Mouse (Mus musculus): ENCODE measurements around the gene Cited4.

Gene Cited4

DNA sequence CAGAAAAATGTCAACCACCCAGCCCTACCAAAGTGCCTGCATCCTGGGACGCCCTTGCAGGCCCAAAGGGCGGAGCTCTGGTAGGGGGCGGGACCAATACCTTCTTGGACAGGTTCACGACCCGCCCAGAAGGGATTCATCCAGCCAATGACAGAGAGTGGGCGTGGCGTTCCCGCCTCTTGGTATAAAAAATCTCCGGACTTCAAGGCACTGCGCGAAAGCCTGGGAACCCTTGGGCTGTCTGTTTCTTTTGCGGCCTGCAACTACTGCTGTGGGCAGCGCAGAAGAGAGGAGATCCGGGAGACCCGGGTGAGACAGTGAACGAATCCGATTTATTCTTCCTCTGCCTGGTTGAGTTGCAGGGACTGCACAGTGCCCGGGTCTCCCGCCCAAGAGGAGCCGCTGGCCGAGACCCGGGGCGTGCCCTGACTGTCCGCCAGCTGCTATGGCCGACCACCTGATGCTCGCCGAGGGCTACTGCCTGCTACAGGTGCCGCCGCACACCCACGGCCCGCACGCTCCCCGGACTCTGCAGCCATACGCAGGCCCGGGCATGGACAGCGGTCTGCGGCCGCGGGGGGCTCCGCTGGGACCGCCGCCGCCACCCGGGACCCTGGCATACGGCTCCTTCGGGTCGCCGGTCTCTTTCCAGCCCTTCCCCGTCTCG is at the start of gene Cited4:
Cited4 (plus strand) TSS at position 215 of the 667 bp plus-strand sequence.
- DNase-seq (ENCODE audit: low spot score in 2 of 2) = peak; percentile 81 to 90

DNA sequence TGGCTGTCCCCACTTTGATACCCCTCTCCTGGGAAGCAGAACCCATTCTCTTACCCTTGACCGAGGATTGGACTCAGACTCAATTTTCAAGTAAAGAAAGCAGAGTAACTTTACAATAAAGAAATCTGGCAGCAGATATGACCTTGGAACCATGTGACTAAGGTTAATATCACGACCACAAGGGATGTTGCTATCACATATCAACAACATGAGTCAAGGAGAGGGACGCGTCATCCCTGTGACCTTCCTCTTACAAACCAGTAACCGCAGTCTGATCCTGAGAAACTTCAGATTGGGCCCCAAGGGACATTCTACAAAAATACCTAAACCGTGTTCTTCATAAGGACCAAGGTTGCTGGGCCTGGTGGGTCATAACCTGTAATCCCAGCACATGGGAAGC is 38.6 kb upstream of the Cited4 start:
- DNase-seq (ENCODE audit: low spot score in 2 of 2) = no peak

DNA sequence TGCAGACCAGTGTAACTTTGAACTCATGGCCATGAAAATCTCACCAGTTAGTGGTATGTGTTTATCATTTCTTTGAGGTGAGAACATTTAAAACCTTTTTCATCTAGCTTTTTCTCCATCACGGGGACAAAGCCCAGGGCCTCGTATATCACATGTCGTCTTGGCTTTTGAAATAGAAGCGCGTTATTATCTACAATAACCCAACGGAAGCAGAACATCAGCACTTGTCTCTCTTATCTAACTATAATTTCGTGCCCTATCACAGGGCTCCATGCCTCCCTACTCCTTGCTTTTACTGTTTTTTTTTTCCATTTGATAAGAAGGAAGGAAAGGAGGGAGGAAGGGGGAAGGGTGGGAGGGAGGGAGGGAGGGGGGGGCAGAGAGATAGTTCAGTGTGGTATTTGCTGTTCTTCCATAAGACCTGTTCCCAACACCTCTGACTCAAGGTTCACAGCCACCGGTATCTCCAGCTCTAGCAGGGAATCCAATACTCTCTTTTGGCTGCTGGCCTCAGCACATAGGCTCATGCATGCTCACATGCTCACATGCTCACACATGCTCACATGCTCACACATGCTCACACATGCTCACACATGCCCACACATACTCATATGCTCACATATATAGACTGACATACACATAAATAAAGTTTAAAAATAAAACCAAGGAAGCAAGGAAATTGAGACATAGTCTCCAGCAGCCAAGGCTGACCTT is 36.0 kb upstream of the Cited4 start:
- DNase-seq (ENCODE audit: low spot score in 2 of 2) = no peak

DNA sequence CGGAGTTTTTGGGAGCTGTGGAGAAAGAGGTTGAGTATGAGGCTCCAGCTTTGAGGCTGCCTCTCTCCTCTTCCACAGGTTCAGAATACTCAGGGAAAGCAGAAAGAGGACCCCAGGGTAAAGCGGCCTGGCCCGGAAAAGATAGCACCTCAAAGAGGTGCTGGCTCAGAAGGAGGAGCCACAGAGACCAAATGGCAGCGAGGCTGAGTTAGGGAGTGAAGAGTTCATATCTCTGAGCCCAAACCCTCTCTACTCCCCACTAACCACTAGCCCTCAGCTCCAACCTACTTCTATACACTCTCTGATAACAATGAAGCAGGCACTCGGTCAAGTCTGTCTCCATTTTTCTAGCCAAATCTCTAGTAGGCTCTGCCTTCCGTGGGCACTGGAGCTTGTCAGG is 34.5 kb upstream of the Cited4 start:
- no peak for DNase-seq (ENCODE audit: low spot score in 2 of 2)

DNA sequence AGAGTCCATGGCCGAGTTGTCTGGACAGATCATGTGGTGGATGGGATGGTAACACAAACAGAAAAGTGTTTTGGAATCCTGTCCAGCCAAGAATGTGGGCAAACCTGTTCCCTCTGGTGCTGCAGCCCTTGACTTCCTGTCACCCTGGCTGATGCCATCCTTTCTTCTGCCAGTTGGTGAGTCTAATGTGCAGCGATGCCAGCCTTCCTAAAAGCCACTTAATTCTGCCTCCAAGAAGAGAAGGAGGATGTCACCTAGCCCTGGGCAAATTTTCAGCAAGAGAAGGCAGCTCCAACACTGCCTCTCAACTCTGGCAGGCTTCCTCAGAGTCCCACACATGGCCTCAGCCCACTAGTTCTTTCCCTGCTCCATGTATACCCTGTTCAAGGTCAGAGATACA is 31.0 kb upstream of the Cited4 start:
- DNase-seq (ENCODE audit: low spot score in 2 of 2) = no peak

DNA sequence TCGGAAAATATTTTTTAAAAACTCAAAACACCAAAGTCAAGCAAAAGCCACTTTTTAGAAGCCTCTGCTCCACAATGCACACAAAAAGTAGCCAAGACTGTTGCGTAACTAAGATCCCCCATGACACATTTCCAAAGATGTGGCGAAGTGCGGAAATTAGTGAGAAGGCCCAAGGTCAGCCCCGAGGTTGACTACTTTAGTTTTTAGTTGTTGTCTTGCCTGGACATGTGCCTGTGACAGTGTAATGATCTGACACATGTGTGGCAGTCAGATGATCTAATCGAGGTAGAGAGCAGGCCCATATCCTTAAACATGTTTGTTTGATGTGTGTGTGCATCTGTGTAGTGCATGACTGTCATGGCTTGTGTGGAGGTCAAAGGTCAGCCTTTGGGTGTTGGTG is 24.4 kb upstream of the Cited4 start:
- DNase-seq (ENCODE audit: low spot score in 2 of 2) = no peak

DNA sequence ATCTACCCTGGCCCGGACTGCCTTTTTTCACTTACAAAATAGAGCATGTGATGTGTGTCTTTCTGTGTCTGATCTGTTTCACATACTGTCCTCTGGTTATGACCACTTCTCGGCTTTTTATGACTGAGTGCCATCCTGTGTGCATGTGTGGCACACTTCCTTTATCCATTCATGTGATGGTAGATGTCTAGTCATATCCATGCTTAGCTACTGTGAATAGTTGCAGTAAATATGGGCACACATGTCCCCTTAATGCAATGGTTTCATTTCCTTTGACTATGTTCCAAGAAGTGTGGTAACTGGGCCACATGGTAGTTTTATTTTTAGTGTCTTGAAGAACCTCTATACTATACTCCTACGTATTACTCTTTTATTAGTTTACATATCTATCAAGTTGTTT is 22.5 kb upstream of the Cited4 start:
- no peak for DNase-seq (ENCODE audit: low spot score in 2 of 2)

DNA sequence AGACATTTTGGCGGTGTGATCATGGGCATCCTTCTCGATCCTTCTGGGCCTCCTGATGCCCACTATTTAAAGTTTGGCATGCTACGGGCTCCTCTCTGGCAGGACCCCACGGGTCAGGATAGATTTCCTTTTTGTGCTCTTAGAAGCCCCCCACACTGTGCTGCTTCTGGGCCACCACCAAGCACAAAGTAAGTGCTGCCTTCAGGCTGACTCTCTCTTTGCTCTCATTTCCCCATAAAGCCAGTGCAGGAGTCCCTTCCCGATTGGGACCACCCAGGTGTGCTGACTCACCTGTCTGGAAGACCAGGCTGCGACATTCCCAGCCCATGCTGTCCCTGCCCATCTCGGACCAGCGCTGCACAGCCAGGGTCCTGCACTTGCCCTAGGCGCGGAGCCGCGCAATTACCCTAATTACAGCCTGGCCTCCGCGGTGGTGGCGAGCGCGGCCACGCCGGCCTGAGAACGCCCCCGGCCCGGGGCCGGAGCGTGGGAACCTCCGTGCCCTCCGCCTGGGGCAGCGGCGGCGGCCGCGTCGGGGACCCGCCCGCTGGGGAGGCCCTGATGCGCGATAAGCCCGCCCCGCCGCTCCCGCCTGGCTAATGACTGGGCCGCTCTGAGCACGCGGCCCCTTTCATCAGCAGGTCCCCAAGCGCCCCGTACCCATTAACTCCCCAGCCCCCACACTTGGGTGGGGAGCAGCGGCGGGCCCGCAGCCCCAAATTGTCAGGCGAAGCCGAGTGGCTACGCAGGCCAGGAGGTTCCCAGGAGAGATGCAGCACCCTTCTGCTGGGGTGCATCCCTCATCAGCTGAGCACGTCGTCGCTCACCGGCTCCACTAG is 16.8 kb upstream of the Cited4 start:
- no peak for DNase-seq (ENCODE audit: low spot score in 2 of 2)

DNA sequence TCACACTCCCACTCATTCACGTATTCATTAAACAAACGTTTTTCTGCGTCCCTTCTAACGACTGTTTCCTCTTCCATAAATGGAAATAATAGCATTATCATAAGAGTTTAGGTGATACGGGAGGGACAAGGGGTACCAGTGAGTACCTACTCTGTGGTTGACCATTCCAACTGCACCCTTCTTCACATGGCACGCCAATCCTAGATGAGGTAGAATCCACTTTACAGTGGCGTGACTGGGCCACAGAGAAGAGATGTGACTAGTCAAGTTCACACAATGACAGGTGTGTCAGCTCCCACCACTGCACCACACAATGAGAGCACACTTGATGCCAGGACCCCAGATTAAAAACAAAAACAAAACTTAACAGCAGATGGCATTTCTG is 16.2 kb upstream of the Cited4 start:
- DNase-seq (ENCODE audit: low spot score in 2 of 2) = no peak

DNA sequence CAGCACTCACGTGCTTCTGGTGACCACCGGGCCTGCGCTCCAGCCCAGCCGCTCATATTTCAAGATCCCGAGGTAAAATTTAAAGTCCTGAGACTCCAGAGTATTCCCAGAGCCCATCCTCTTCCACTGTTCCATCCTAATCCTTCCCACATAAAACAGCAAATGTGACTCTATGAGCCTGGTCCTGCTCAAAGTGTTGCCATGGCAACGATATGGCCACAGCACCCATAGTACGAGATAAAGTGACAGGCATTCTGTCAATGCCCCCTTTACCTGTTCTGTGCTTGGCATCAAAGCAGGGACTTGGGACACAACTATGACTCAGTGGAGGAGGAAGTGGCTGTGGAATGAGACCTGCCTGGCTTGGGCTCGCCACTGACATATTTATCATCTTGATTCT is 10.5 kb upstream of the Cited4 start:
- DNase-seq (ENCODE audit: low spot score in 2 of 2) = no peak

DNA sequence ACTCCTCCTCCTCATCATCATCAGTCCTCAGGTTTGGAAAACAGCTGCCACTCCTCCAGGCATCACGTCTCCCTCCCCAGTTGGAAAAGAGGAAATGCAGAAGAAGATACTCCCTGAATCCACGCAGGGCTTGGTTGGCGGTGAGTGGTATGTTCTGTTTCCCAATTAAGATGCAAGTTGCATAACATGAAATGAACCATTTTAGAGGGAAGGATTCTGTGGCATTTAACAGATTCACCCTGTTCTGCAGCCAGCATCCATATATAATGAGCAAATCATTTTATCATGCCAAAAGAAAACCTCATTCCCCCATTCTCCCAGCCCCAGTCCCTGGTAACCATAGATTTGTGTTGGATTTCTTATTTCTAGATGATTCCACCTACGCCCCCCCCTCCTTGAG is 5.9 kb upstream of the Cited4 start:
- DNase-seq (ENCODE audit: low spot score in 2 of 2) = no peak

DNA sequence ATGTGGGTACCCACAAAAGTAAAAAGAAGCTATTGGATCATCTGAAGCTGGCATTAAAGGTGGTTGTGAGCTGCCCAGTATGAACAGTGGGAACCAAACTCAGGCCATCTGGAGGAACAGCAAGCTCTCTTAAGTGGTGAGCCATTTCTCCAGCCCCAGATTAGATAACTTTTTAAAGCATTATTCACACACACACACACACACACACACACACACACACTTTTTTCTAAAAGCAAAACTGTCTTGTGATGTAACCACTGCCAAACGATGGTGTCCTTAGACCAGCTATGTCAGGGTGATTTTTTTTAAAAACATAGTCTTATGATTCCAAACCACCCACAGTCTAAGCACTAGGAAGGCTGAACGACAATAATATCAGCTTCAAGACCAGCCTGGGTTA is 1.8 kb upstream of the Cited4 start:
- no peak for DNase-seq (ENCODE audit: low spot score in 2 of 2)

DNA sequence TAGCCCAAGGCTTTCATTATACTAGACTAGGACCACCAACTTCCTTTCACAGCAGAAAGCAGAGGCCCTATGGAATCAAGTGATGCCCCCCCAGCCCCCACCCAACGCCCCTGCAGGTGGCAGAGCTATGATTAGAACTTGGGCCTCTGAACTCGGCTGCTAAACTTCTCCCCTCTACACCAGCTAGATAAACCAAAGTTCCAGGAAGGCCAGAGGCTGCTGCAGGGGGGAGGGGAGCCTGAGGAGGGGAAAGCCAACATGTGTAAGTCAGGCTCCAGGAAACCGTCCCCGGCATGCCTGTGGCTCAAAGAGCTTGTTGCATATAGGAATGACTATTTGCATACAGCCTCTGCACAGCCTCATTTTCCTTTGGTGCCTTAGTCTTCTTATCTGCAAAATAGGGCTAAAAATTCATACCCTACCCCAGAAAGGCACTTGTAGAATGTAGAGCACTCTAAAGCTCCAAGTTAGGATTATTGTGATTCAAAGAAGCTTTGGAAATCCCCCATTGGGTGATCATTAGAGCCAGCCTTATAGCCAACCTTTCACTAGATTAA is 1.1 kb upstream of the Cited4 start:
- DNase-seq (ENCODE audit: low spot score in 2 of 2) = no peak

DNA sequence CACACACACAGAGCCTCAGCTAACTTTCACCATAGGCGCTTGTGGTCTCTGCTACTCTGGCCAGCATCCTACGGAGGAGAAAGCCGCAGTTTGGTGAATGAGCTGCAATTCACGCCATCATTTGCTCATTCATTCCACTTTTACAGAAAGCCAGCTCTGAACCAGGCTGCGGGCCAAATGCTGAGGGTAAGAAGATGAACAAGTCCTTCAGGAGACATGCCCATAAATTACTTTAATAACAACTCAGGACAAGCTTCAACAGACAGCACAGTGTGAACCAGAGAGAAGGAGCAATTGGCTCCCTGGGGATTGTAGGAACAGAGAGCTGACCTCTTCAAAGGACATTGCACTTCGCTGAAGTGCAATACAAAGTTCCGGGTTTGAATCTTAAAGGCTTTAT is 590 bp upstream of the Cited4 start:
- peak in 1 of 2 experiments; percentile 30 for DNase-seq (ENCODE audit: low spot score in 2 of 2)

DNA sequence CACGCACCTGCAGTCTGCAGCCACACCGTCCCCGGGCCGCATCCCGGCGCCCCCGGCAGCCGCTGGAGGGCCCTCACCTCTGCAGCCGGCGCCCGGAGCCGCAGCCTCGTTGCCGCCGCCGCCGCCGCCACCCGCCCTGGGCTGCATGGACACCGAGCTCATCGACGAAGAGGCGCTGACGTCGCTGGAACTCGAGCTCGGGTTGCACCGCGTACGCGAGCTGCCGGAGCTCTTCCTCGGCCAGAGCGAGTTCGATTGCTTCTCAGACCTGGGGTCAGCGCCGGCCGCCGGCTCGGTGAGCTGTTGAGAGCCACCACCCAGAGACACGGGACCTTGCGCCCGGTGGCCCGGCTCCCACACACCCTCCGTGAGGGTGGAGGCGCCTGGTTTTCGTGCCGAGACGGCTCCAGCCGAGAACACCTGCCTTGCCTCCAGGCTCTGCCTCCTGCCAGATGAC is 701 bp downstream of the Cited4 start:
- peak; percentile 35 to 58 for DNase-seq (ENCODE audit: low spot score in 2 of 2)

DNA sequence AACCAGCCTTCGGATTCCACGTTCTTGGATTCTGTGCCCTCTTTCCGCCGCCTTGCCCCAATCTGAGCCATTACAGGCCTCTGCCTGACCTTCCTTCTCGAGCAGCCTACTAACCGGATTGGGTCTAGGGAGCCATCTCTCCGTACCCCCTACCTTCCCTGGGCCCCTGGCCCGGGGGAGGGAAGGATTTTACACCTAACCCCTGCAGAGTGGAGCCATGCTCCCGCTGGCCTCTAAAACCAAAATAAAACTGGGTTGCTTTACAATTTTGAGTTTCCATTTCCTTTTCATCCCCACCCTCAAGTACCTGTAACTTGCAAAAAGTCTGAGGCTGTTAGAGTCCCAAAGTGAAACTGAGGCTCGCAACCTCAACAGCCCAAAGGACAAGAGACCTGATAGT is 1.2 kb downstream of the Cited4 start:
- DNase-seq (ENCODE audit: low spot score in 2 of 2) = no peak

DNA sequence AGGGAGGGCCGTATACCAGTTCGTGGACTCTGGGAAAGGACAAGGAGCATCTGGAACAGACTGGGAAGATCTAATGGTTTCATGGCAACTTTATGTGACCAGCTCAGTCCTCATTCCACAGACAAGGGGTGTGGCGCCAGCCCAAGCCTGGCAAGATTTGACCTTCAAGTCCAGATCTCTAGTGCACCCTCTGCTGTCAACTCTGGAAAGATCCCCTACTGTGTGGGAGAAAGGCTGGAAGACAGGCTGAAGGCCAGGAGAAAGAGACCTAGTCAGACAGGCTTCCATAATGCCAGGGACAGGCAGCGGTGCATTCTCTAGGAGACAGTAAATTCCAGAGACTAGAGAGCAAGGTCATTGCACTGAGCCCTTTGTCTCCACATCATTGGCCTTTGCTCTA is 2.2 kb downstream of the Cited4 start:
- DNase-seq (ENCODE audit: low spot score in 2 of 2) = no peak

DNA sequence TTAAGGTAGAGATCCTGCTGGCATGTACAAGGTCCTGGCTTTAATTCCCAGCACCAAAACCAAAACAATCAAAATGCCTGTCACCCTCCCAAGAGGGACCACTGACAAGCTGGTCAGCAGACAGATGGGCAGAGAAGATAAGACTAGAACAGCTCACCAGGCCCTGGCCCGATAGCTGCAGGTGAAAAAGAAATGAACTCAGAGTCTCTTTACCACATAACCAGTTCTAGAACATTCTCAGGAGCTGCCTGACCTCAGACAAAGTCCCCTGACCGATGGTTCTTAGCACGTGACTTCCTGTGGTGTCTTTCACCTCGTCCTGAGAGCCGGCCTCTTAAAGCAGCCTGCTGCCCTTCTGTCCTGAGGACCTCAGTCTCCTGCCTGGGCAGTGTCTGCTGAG is 3.2 kb downstream of the Cited4 start:
- DNase-seq (ENCODE audit: low spot score in 2 of 2) = no peak

DNA sequence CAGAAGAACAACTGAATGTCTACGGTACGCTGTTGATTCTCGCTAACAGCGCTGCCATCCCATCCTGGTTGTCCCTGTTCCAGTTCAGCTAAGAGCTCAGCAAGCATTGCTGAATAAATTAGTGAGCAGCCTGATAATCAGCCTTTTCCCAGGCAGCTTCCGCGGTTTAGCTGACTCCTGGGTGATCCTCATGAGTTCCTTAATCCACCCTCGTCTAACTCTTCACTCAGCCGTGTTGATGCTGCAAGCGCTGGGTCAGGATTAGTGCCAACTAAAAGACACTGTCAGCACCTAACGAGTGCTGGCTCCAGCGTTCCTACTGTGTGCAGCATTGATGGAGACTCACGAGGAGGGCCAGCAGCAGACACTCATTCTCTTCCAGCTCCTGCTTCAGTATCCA is 4.7 kb downstream of the Cited4 start:
- no peak for DNase-seq (ENCODE audit: low spot score in 2 of 2)

DNA sequence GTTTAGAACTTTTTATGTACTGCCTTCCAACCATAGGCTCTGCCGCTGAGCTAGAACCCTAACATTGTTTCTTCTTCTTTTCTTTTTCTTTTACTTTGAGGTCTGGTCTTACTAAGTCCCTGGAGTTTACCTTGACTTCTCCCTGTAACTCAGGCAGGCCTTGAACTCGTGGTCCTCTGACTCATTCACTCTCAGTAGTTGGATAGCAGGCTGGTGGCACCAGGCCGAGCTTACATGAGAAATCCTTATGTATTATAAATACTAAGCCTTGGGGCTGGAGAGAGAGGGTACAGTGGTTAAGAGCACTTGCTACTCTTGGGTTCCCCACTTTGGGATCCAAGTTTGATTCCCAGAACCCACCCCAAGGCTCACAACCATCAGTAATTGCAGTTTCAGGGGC is 7.2 kb downstream of the Cited4 start:
- no peak for DNase-seq (ENCODE audit: low spot score in 2 of 2)

DNA sequence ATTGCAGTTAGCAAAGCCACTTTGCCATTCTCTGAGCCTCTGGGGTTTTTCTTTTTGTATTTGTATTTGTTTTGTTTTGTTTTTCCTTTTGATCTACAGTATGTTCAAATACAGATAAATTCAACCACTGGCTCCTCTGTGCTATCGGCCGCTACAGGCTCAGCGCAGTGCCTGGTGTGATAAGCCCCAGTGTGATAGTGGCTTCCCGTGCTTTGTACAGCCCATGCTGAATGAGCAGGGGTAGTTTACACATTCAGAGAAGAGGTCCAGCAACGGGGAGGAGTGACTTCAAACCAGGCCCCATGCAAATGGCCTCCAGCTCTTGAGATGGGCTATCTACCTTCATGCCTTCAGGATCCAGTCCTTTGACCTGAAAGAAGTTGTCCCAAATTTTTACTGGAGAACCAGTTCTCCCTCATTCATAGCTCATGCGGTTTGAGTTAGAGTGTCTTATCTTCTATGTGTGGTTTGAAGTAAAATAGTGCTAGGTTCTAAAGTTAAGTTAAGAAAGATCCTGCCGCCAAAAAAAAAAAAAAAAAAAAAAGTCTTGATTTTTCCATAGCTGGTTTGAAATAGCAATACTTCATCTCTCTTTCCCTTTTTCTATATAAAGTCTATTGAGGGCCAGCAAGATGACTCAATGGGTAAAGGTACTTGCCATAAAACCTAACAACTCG is 8.5 kb downstream of the Cited4 start:
- no peak for DNase-seq (ENCODE audit: low spot score in 2 of 2)

DNA sequence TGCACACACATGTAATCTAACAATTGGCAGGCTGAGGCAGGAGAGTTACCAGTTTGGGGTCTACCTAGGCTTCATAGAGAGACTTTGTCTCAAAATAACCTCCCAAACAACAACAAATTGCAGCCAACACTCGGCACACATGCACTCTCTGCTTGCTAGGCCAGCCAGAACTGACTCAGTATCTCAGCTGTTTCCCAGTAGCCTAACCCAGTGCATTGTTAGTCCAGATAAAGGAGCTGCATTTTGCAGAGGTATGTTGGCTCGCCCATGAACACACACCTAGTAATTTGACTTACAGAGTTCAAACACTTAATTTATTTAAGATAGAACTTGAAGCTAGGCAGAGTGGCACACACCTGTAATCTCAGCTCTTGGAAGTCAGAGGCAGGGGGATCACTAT is 9.3 kb downstream of the Cited4 start:
- DNase-seq (ENCODE audit: low spot score in 2 of 2) = no peak
